Mouse (Mus musculus) adrenal gland, adult 2 months (tissue): ENCODE measurements around the gene Trpm3. TPM values are rescaled to one million over a fixed set of nuclear protein-coding genes. Genes with fewer than 3 reads are reported as not detected.

ENCODE experiments used
- DNase-seq: peaks from one replicate; pipeline ENCODE4 v3.0.0; 2021
- polyA plus RNA-seq: library from polyadenylated mRNA; depleted of rRNA; stranded (reverse); fragments of >200 nt; gene quantifications from 2 replicates; pipeline ENCODE4 v1.2.3, GENCODE M21; 2012
- total RNA-seq, 2 experiments: library from RNA; stranded (reverse); gene quantifications; 2 replicates each; pipeline ENCODE4 v1.2.3; 2021

Trpm3 gene
- total and polyA plus RNA-seq, 3 experiments, result 0.12 to 2.1 (median 0.81) TPM

- DNase-seq, result no peak
Observed at GRCm38 (mm10) chr19:22478295-22478989, 339.6 kb downstream of the Trpm3 start.

- DNase-seq, result no peak
Observed at GRCm38 (mm10) chr19:22503469-22503868, 364.6 kb downstream of the Trpm3 start.

GRCm38 (mm10) chr19:22518508-22518907 lies 379.7 kb downstream of the Trpm3 start:
- DNase-seq, result no peak

- DNase-seq, result no peak
Observed at GRCm38 (mm10) chr19:22527944-22528343, 389.1 kb downstream of the Trpm3 start.

GRCm38 (mm10) chr19:22542990-22543709 lies 404.3 kb downstream of the Trpm3 start:
- no peak for DNase-seq

GRCm38 (mm10) chr19:22552179-22552578 lies 413.3 kb downstream of the Trpm3 start:
- peak; percentile 52 for DNase-seq

GRCm38 (mm10) chr19:22554421-22554941 lies 415.6 kb downstream of the Trpm3 start:
- peak; percentile 16 for DNase-seq

GRCm38 (mm10) chr19:22572396-22572795 lies 433.6 kb downstream of the Trpm3 start:
- no peak for DNase-seq

- no peak for DNase-seq
Observed at GRCm38 (mm10) chr19:22572849-22573248, 434.0 kb downstream of the Trpm3 start.

- DNase-seq, result no peak
Observed at GRCm38 (mm10) chr19:22582120-22582745, 443.4 kb downstream of the Trpm3 start.

GRCm38 (mm10) chr19:22594492-22594891 lies 455.6 kb downstream of the Trpm3 start:
- no peak for DNase-seq

GRCm38 (mm10) chr19:22595246-22595645 lies 456.4 kb downstream of the Trpm3 start:
- DNase-seq, result no peak

- no peak for DNase-seq
Observed at GRCm38 (mm10) chr19:22596715-22597114, 457.9 kb downstream of the Trpm3 start.

- no peak for DNase-seq
Observed at GRCm38 (mm10) chr19:22604322-22604721, 465.5 kb downstream of the Trpm3 start.

GRCm38 (mm10) chr19:22607985-22608684 lies 469.3 kb downstream of the Trpm3 start:
- DNase-seq, result no peak

GRCm38 (mm10) chr19:22611621-22612020 lies 472.8 kb downstream of the Trpm3 start:
- no peak for DNase-seq

- DNase-seq, result no peak
Observed at GRCm38 (mm10) chr19:22615367-22615766, 476.5 kb downstream of the Trpm3 start.

- DNase-seq, result no peak
Observed at GRCm38 (mm10) chr19:22624801-22625513, 486.1 kb downstream of the Trpm3 start.

- no peak for DNase-seq
Observed at GRCm38 (mm10) chr19:22628878-22629277, 490.0 kb downstream of the Trpm3 start.

GRCm38 (mm10) chr19:22631316-22631715 lies 492.5 kb downstream of the Trpm3 start:
- peak; percentile 2 for DNase-seq

- no peak for DNase-seq
Observed at GRCm38 (mm10) chr19:22635635-22636034, 496.8 kb downstream of the Trpm3 start.

- no peak for DNase-seq
Observed at GRCm38 (mm10) chr19:22637786-22638185, 498.9 kb downstream of the Trpm3 start.
